Mouse (Mus musculus): ENCODE results near the gene Dcaf17. TPM values are rescaled to one million over a fixed set of nuclear protein-coding genes. Genes with fewer than 3 reads are reported as not detected.

The Dcaf17 gene
- polyA plus RNA-seq, 1 experiment from 2014 or later, result 43.3 TPM

GRCm38 (mm10) chr2:71083454-71084193 lies 28.5 kb downstream of the Dcaf17 start:
- Histone ChIP-seq H3K36me3 (ENCODE audit: control insufficient read depth, insufficient read depth) (peaks cover 21% of the 10 kb centered on the region), H3K4me2 (ENCODE audit: low read length) (no peak overlapping the region)
- no peak for ATAC-seq

GRCm38 (mm10) chr2:71089766-71090165 lies 34.6 kb downstream of the Dcaf17 start:
- no peak for ATAC-seq
- H3K4me3 ChIP-seq (replicated peaks; ENCODE audit: low read length), result no peak overlapping the region
- 85% methylated on average over 3 of the region's 3 CpGs for WGBS

More at GRCm38 (mm10) chr2:71083454-71084193, 28.5 kb downstream of the Dcaf17 start:
- Histone ChIP-seq H3K27me3 (replicated peaks; ENCODE audit: control insufficient read depth, insufficient read depth, low read length) (no peaks in the 10 kb centered on the region), H3K9ac (replicated peaks; ENCODE audit: low read depth, low read length) (no peak overlapping the region), H3K9me3 (ENCODE audit: control insufficient read depth, low read length) (no peaks in the 10 kb centered on the region), H3K4me3 (replicated peaks; ENCODE audit: low read length) (no peak overlapping the region), H3K27ac (ENCODE audit: low read length) (no peak overlapping the region), H3K4me1 (replicated peaks; ENCODE audit: control insufficient read depth, insufficient read depth, low read length) (no peaks in the 10 kb centered on the region)
- 91% methylated on average over 6 of the region's 6 CpGs for WGBS

DNA sequence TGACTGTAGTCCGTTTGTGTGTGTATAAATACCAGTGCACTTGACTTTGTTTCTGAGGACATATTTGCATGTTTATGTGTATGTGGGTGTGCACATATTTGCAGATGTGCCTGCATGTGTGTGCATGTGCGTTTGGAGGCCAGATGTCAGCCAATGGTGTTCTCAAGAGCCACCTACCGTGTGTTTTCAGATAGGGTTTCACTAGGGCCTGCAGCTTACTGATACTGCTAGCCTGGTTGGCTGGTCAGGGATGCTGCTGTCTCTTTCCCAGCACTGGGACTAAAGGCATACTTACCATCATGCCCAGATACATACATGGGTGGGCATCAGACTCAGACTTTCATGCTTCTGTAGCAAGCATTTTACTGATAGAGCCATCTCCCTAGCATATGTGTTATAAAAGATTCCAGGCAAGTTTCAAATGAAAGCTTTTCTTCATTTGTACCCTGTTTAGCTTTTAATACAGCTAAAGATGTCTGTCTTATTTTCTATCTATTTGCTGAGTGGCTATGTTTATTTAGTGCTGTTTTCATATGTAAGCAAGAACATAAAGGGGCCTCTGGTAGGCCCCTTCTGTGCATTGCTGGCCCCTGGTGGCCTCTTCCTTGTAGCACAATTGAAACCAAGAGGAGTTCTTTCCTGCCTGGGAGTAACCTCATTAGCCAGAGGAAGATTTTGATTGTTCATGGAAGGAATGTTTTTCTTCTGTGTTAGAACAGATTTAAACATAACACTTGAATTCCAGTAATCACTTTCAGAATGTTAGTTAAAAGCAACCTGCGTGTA lies 35.7 kb downstream of the Dcaf17 start:
- Histone ChIP-seq H3K9ac (replicated peaks; ENCODE audit: low read depth, low read length) (no peak overlapping the region), H3K27ac (ENCODE audit: low read length) (no peak overlapping the region), H3K9me3 (ENCODE audit: control insufficient read depth, low read length) (no peaks in the 10 kb centered on the region), H3K36me3 (ENCODE audit: control insufficient read depth, insufficient read depth) (peaks cover 16% of the 10 kb centered on the region), H3K4me2 (ENCODE audit: low read length) (no peak overlapping the region), H3K27me3 (replicated peaks; ENCODE audit: control insufficient read depth, insufficient read depth, low read length) (no peaks in the 10 kb centered on the region), H3K4me1 (replicated peaks; ENCODE audit: control insufficient read depth, insufficient read depth, low read length) (no peaks in the 10 kb centered on the region), H3K4me3 (replicated peaks; ENCODE audit: low read length) (no peak overlapping the region)
- ATAC-seq, result no peak
- WGBS, result 90% methylated on average over 4 of the region's 4 CpGs

More at GRCm38 (mm10) chr2:71089766-71090165, 34.6 kb downstream of the Dcaf17 start:
- no peaks in the 10 kb centered on the region for H3K9me3 ChIP-seq (ENCODE audit: control insufficient read depth, low read length)
- no peaks in the 10 kb centered on the region for H3K4me1 ChIP-seq (replicated peaks; ENCODE audit: control insufficient read depth, insufficient read depth, low read length)
- H3K36me3 ChIP-seq (ENCODE audit: control insufficient read depth, insufficient read depth), result peaks cover 16% of the 10 kb centered on the region
- H3K27me3 ChIP-seq (replicated peaks; ENCODE audit: control insufficient read depth, insufficient read depth, low read length), result no peaks in the 10 kb centered on the region
- H3K4me2 ChIP-seq (ENCODE audit: low read length), result no peak overlapping the region
- H3K27ac ChIP-seq (ENCODE audit: low read length), result no peak overlapping the region
- H3K9ac ChIP-seq (replicated peaks; ENCODE audit: low read depth, low read length), result no peak overlapping the region

- Histone ChIP-seq H3K27ac (ENCODE audit: low read length) (no peak overlapping the region), H3K36me3 (ENCODE audit: control insufficient read depth, insufficient read depth) (no peaks in the 10 kb centered on the region), H3K4me3 (replicated peaks; ENCODE audit: low read length) (no peak overlapping the region), H3K9ac (replicated peaks; ENCODE audit: low read depth, low read length) (no peak overlapping the region), H3K4me1 (replicated peaks; ENCODE audit: control insufficient read depth, insufficient read depth, low read length) (no peaks in the 10 kb centered on the region), H3K4me2 (ENCODE audit: low read length) (no peak overlapping the region), H3K27me3 (replicated peaks; ENCODE audit: control insufficient read depth, insufficient read depth, low read length) (no peaks in the 10 kb centered on the region), H3K9me3 (ENCODE audit: control insufficient read depth, low read length) (no peaks in the 10 kb centered on the region)
- WGBS, result 85% methylated on average over 7 of the region's 7 CpGs
- ATAC-seq, result no peak
Measured at GRCm38 (mm10) chr2:71096170-71096569, 41.0 kb downstream of the Dcaf17 start.

- Histone ChIP-seq H3K36me3 (ENCODE audit: control insufficient read depth, insufficient read depth) (no peaks in the 10 kb centered on the region), H3K4me2 (ENCODE audit: low read length) (no peak overlapping the region), H3K9me3 (ENCODE audit: control insufficient read depth, low read length) (no peaks in the 10 kb centered on the region), H3K4me3 (replicated peaks; ENCODE audit: low read length) (no peak overlapping the region), H3K27ac (ENCODE audit: low read length) (no peak overlapping the region), H3K9ac (replicated peaks; ENCODE audit: low read depth, low read length) (no peak overlapping the region), H3K27me3 (replicated peaks; ENCODE audit: control insufficient read depth, insufficient read depth, low read length) (no peaks in the 10 kb centered on the region), H3K4me1 (replicated peaks; ENCODE audit: control insufficient read depth, insufficient read depth, low read length) (no peaks in the 10 kb centered on the region)
- 82% methylated on average over 10 of the region's 10 CpGs for WGBS
- no peak for ATAC-seq
Measured at GRCm38 (mm10) chr2:71102621-71103291, 47.6 kb downstream of the Dcaf17 start.

GRCm38 (mm10) chr2:71103292-71103680 lies 48.2 kb downstream of the Dcaf17 start:
- Histone ChIP-seq H3K9me3 (ENCODE audit: control insufficient read depth, low read length) (no peaks in the 10 kb centered on the region), H3K9ac (replicated peaks; ENCODE audit: low read depth, low read length) (no peak overlapping the region), H3K4me2 (ENCODE audit: low read length) (no peak overlapping the region), H3K4me1 (replicated peaks; ENCODE audit: control insufficient read depth, insufficient read depth, low read length) (no peaks in the 10 kb centered on the region), H3K27ac (ENCODE audit: low read length) (no peak overlapping the region), H3K36me3 (ENCODE audit: control insufficient read depth, insufficient read depth) (no peaks in the 10 kb centered on the region), H3K27me3 (replicated peaks; ENCODE audit: control insufficient read depth, insufficient read depth, low read length) (no peaks in the 10 kb centered on the region), H3K4me3 (replicated peaks; ENCODE audit: low read length) (no peak overlapping the region)
- WGBS, result 93% methylated on average over 4 of the region's 4 CpGs
- ATAC-seq, result no peak

DNA sequence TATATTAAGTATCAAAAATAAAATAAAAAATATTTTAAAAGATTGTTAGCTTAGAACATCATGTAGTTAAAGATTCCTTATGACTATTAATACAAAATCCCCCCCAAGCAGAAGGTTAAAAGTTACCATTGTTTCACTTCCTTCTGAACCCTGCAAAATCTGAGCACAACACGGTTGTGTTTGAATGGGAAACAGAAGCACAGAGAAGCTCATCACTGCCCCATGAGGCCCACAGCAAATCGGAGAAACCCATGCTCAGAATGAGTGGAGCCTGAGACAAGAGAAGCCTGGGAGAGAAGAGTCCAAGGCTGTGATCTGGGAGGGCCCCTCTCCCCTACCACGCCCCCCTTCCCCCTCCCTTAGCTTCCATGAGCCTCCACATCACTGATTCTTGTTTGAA lies 49.6 kb downstream of the Dcaf17 start:
- ATAC-seq, result no peak
- Histone ChIP-seq H3K4me3 (replicated peaks; ENCODE audit: low read length) (no peak overlapping the region), H3K9ac (replicated peaks; ENCODE audit: low read depth, low read length) (no peak overlapping the region), H3K4me1 (replicated peaks; ENCODE audit: control insufficient read depth, insufficient read depth, low read length) (no peaks in the 10 kb centered on the region), H3K27ac (ENCODE audit: low read length) (no peak overlapping the region), H3K36me3 (ENCODE audit: control insufficient read depth, insufficient read depth) (no peaks in the 10 kb centered on the region), H3K4me2 (ENCODE audit: low read length) (no peak overlapping the region), H3K27me3 (replicated peaks; ENCODE audit: control insufficient read depth, insufficient read depth, low read length) (no peaks in the 10 kb centered on the region), H3K9me3 (ENCODE audit: control insufficient read depth, low read length) (no peaks in the 10 kb centered on the region)
- WGBS, result 81% methylated on average over 2 of the region's 3 CpGs

- Histone ChIP-seq H3K9me3 (ENCODE audit: control insufficient read depth, low read length) (no peaks in the 10 kb centered on the region), H3K9ac (replicated peaks; ENCODE audit: low read depth, low read length) (no peak overlapping the region), H3K4me3 (replicated peaks; ENCODE audit: low read length) (no peak overlapping the region), H3K27ac (ENCODE audit: low read length) (no peak overlapping the region), H3K36me3 (ENCODE audit: control insufficient read depth, insufficient read depth) (no peaks in the 10 kb centered on the region), H3K27me3 (replicated peaks; ENCODE audit: control insufficient read depth, insufficient read depth, low read length) (no peaks in the 10 kb centered on the region), H3K4me2 (ENCODE audit: low read length) (no peak overlapping the region), H3K4me1 (replicated peaks; ENCODE audit: control insufficient read depth, insufficient read depth, low read length) (no peaks in the 10 kb centered on the region)
- 84% methylated on average over 14 of the region's 14 CpGs for WGBS
- ATAC-seq, result no peak
Measured at GRCm38 (mm10) chr2:71105469-71106215, 50.5 kb downstream of the Dcaf17 start.

DNA sequence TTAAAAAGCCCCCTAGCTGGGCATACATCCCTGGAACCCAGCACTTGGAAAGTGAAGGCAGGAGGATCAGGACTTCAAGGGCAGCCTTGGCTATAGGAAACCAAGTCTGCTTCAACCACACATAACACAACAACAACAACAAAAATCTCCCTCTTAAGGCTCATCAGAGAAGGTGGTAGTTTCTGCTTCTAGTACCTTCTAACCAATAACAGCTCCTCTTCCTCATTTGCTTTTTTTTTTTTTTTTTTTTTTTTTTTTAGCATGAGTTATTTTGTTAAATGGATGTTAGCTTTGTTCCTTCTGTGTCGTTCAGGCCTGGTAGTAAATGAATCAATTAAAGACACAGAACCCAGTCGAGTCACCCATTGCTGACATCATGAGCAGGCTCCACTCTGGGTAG lies 52.1 kb downstream of the Dcaf17 start:
- Histone ChIP-seq H3K27me3 (replicated peaks; ENCODE audit: control insufficient read depth, insufficient read depth, low read length) (no peaks in the 10 kb centered on the region), H3K36me3 (ENCODE audit: control insufficient read depth, insufficient read depth) (no peaks in the 10 kb centered on the region), H3K4me1 (replicated peaks; ENCODE audit: control insufficient read depth, insufficient read depth, low read length) (no peaks in the 10 kb centered on the region), H3K4me3 (replicated peaks; ENCODE audit: low read length) (no peak overlapping the region), H3K4me2 (ENCODE audit: low read length) (no peak overlapping the region), H3K9ac (replicated peaks; ENCODE audit: low read depth, low read length) (no peak overlapping the region), H3K27ac (ENCODE audit: low read length) (no peak overlapping the region), H3K9me3 (ENCODE audit: control insufficient read depth, low read length) (no peaks in the 10 kb centered on the region)
- no peak for ATAC-seq
- WGBS, result 72% methylated on average over 2 of the region's 2 CpGs

All from forebrain, embryonic 16.5 days (tissue).